Mouse (Mus musculus) CH12.LX (cell line): ENCODE data around the gene Bpgm. TPM values are rescaled to one million over a fixed set of nuclear protein-coding genes. Genes with fewer than 3 reads are reported as not detected.

Experiments used
- DNase-seq: peaks from one replicate; pipeline ENCODE4 v3.0.0-alpha.2; 2013; ENCODE audit errors: extremely low read depth
- H3K27ac ChIP-seq: 2 replicates; pipeline ENCODE4 v1.5.1; 2012; ENCODE audit warnings: low read depth, mild to moderate bottlenecking, control low read depth, moderate library complexity; ENCODE audit not compliant: insufficient read depth
- H3K27me3 ChIP-seq: replicated peaks from 2 replicates; pipeline ENCODE3; 2012; ENCODE audit warnings: inconsistent platforms
- H3K36me3 ChIP-seq, 2 experiments: replicated peaks in 1 of 2; 2 replicates each; pipeline versions ENCODE3 to v1.6.1; 2012; ENCODE audit warnings: inconsistent platforms in 1 of 2, low read length in 1 of 2, mild to moderate bottlenecking in 1 of 2, mixed read lengths in 1 of 2, moderate library complexity in 1 of 2; ENCODE audit not compliant: control insufficient read depth in 1 of 2, insufficient read depth in 1 of 2
- H3K4me1 ChIP-seq, 2 experiments: 2 replicates each; pipeline ENCODE4 v1.6.1; 2012; ENCODE audit warnings: inconsistent platforms in 1 of 2, moderate library complexity in 1 of 2; ENCODE audit not compliant: insufficient read depth in 2 of 2, control insufficient read depth in 1 of 2
- H3K4me2 ChIP-seq: 2 replicates; pipeline ENCODE4 v1.6.1; 2012; ENCODE audit warnings: low read depth, mild to moderate bottlenecking, control low read depth; ENCODE audit not compliant: poor library complexity, insufficient read depth, severe bottlenecking
- H3K4me3 ChIP-seq, 3 experiments: fragments of 150-350 bp in 1 of 3; sonication (generic) in 1 of 3; replicated peaks in 1 of 3; 2 replicates each; pipeline versions ENCODE3 to v1.5.1; 2011 to 2012; ENCODE audit warnings: low read depth in 2 of 3, low read length in 2 of 3, mild to moderate bottlenecking in 2 of 3, moderate library complexity in 2 of 3, control low read depth in 1 of 3, improper control_type of control experiment in 1 of 3, inconsistent platforms in 1 of 3, mixed read lengths in 1 of 3; ENCODE audit not compliant: poor library complexity in 1 of 3
- H3K79me2 ChIP-seq: replicated peaks from 2 replicates; pipeline ENCODE4 v1.6.1; 2012; ENCODE audit warnings: mild to moderate bottlenecking, moderate library complexity; ENCODE audit not compliant: control insufficient read depth, poor library complexity, insufficient read depth, severe bottlenecking; ENCODE audit errors: extremely low read depth
- H3K9ac ChIP-seq: 2 replicates; pipeline ENCODE4 v1.6.1; 2012; ENCODE audit warnings: low read depth, mild to moderate bottlenecking, control low read depth, moderate library complexity; ENCODE audit not compliant: insufficient read depth
- H3K9me3 ChIP-seq: replicated peaks from 2 replicates; pipeline ENCODE3; 2012; ENCODE audit warnings: low read length, inconsistent platforms, mixed read lengths
- BHLHE40 ChIP-seq: IDR thresholded peaks from 2 replicates; pipeline ENCODE4 v1.6.1; 2011; ENCODE audit warnings: mild to moderate bottlenecking, low read depth, low read length, improper control_type of control experiment
- CHD2 ChIP-seq: IDR thresholded peaks from 2 replicates; pipeline ENCODE4 v1.6.1; 2011; ENCODE audit warnings: low read length, improper control_type of control experiment
- CTCF ChIP-seq, 2 experiments: IDR thresholded peaks in 1 of 2; conservative IDR thresholded peaks in 1 of 2; 2 replicates each; pipeline ENCODE4 v1.5.1; 2011 to 2012; ENCODE audit warnings: low read depth in 2 of 2, low read length in 2 of 2, improper control_type of control experiment in 1 of 2, inconsistent platforms in 1 of 2, mild to moderate bottlenecking in 1 of 2, moderate library complexity in 1 of 2
- JUN ChIP-seq: IDR thresholded peaks from 2 replicates; pipeline ENCODE4 v1.6.1; 2011; ENCODE audit warnings: low read depth, mild to moderate bottlenecking, low read length, improper control_type of control experiment, moderate library complexity; ENCODE audit not compliant: insufficient read depth
- KAT2A ChIP-seq: IDR thresholded peaks from 2 replicates; pipeline ENCODE4 v1.6.1; 2012; ENCODE audit warnings: low read length, improper control_type of control experiment, inconsistent platforms; ENCODE audit not compliant: insufficient replicate concordance
- MAX ChIP-seq: IDR thresholded peaks from 2 replicates; pipeline ENCODE4 v1.6.1; 2011; ENCODE audit warnings: low read length, improper control_type of control experiment
- MEF2A ChIP-seq: IDR thresholded peaks from 2 replicates; pipeline ENCODE4 v1.6.1; 2014; ENCODE audit warnings: low read depth, mild to moderate bottlenecking, inconsistent platforms, low read length, improper control_type of control experiment, borderline replicate concordance
- MYC ChIP-seq: IDR thresholded peaks from 2 replicates; pipeline ENCODE4 v1.6.1; 2011; ENCODE audit warnings: low read depth, mild to moderate bottlenecking, improper control_type of control experiment, low read length
- RAD21 ChIP-seq: IDR thresholded peaks from 2 replicates; pipeline ENCODE4 v1.6.1; 2011; ENCODE audit warnings: low read depth, mild to moderate bottlenecking, low read length, improper control_type of control experiment, moderate library complexity
- SMC3 ChIP-seq: IDR thresholded peaks from 2 replicates; pipeline ENCODE4 v1.6.1; 2011; ENCODE audit warnings: low read depth, low read length, improper control_type of control experiment
- TBP ChIP-seq: conservative IDR thresholded peaks from 2 replicates; pipeline ENCODE4 v1.6.1; 2011; ENCODE audit warnings: low read depth, low read length, improper control_type of control experiment
- UBTF ChIP-seq: IDR thresholded peaks from 2 replicates; pipeline ENCODE4 v1.6.1; 2012; ENCODE audit warnings: low read depth, mild to moderate bottlenecking, inconsistent platforms, low read length, improper control_type of control experiment, moderate library complexity
- USF1 ChIP-seq: IDR thresholded peaks from 2 replicates; pipeline ENCODE4 v1.6.1; 2014; ENCODE audit warnings: low read depth, mild to moderate bottlenecking, inconsistent platforms, low read length, improper control_type of control experiment
- ZC3H11A ChIP-seq: IDR thresholded peaks from 2 replicates; pipeline ENCODE4 v1.6.1; 2012; ENCODE audit warnings: low read depth, mild to moderate bottlenecking, inconsistent platforms, low read length, improper control_type of control experiment
- ZKSCAN1 ChIP-seq: IDR thresholded peaks from 2 replicates; pipeline ENCODE4 v1.6.1; 2012; ENCODE audit warnings: low read depth, inconsistent platforms, low read length, improper control_type of control experiment, borderline replicate concordance
- ZMIZ1 ChIP-seq: IDR thresholded peaks from 2 replicates; pipeline ENCODE4 v1.6.1; 2012; ENCODE audit warnings: low read depth, mild to moderate bottlenecking, inconsistent platforms, low read length, improper control_type of control experiment
- ZNF384 ChIP-seq: IDR thresholded peaks from 2 replicates; pipeline ENCODE4 v1.6.1; 2012; ENCODE audit warnings: low read depth, low read length, improper control_type of control experiment, inconsistent platforms
- dilution Hi-C: fragments of 300-500 bp; cut with MboI; formaldehyde crosslinking; loops from 2 replicates; pipeline ENCODE4 v1.14.3; 2020; ENCODE audit warnings: low sequenced_read_pairs; ENCODE audit not compliant: extremely low pct_unique_long_range_greater_than_20kb, extremely low pct_ligation_motif_present
- in situ Hi-C: fragments of 300-500 bp; cut with MboI; formaldehyde crosslinking; loops from 3 replicates; pipeline ENCODE4 v1.14.3; 2019; ENCODE audit warnings: low sequenced_read_pairs, low pct_ligation_motif_present, low pct_unique_long_range_greater_than_20kb, mixed read lengths
- polyA plus RNA-seq: library from polyadenylated mRNA; unstranded; fragments of >175 nt; gene quantifications from 2 replicates; pipeline ENCODE4 v1.2.1, GENCODE M21; 2012; ENCODE audit warnings: low read depth; ENCODE audit not compliant: insufficient read length
- total RNA-seq, 2 experiments: library from RNA; depleted of rRNA; stranded (reverse); fragments of 300-350 nt in 1 of 2; fragments of >200 nt in 1 of 2; gene quantifications; 2 replicates each; pipeline ENCODE4 v1.2.3; 2012 to 2014

Bpgm gene
- total and polyA plus RNA-seq, 3 experiments = 10.8 to 12.7 (median 10.9) TPM

DNA sequence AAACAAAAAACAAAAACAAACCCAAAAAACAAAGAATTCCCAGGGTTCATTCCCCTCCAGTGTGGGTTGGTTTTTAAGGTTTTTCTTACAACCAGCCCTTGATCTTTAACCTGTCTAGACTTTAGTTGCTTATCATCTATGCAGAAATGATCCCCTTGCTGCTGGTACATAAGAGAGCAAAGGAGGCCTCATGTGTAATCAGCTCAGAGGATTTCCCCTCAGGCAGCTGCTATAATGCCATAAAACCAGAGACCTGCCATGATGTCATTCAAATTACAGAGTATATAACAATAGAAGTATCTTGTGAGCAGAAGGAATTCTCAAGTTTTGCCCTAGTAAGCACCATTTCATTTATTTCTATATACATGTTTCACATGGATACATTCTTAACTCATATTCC lies 36.7 kb downstream of the Bpgm start:
- dilution Hi-C loops = no loop called here

GRCm38 (mm10) chr6:34514655-34515054 lies 38.6 kb downstream of the Bpgm start:
- dilution Hi-C loops = no loop called here
- DNase-seq = no peak
- Histone ChIP-seq H3K36me3 (no peaks in the 10 kb centered on the region), H3K79me2 (no peaks in the 10 kb centered on the region), H3K4me2 (no peak overlapping the region), H3K27me3 (no peaks in the 10 kb centered on the region), H3K4me1 (no peaks in the 10 kb centered on the region), H3K4me3 (no peak overlapping the region), H3K9me3 (no peaks in the 10 kb centered on the region), H3K9ac (no peak overlapping the region), H3K27ac (no peak overlapping the region)
- in situ Hi-C loops = loop anchor here (5.0 to 10.0 kb wide), 2 partner anchors 240 to 408 kb away; partner anchors contain the start of gene Stra8
- TF ChIP-seq CHD2 (no peak), MEF2A (no peak), ZNF384 (no peak), JUN (no peak), KAT2A (no peak), CTCF (conservative IDR thresholded peaks at IDR 0.05 in 1 of 2, IDR thresholded peaks at IDR 0.05 in 1 of 2; ENCODE audit: low read depth in 2 of 2, low read length in 2 of 2) (peak in 1 of 2 experiments; percentile 43; a peak in 1 of 4 replicates), SMC3 (peak; percentile 27), RAD21 (peak; percentile 26), MYC (no peak), BHLHE40 (0 out of 2 replicates have a peak, but pooled peaks have one; percentile 9)

More for the DNA sequence above, 36.7 kb downstream of the Bpgm start:
- in situ Hi-C loops = loop anchor here (5.0 to 10.0 kb wide), 2 partner anchors 242 to 410 kb away; partner anchors contain the start of gene Stra8
- Histone ChIP-seq H3K36me3 (no peaks in the 10 kb centered on the region), H3K4me1 (no peaks in the 10 kb centered on the region), H3K27ac (no peak overlapping the region), H3K4me3 (no peak overlapping the region), H3K79me2 (no peaks in the 10 kb centered on the region), H3K9me3 (no peaks in the 10 kb centered on the region), H3K4me2 (no peak overlapping the region), H3K9ac (no peak overlapping the region), H3K27me3 (no peaks in the 10 kb centered on the region)
- no peak for DNase-seq
- no peak for TF ChIP-seq MAX
- TF ChIP-seq MEF2A = no peak
- TF ChIP-seq USF1 = no peak
- no peak for TF ChIP-seq ZKSCAN1
- no peak for TF ChIP-seq UBTF
- no peak for TF ChIP-seq ZC3H11A
- no peak for TF ChIP-seq ZMIZ1
- TF ChIP-seq TBP = no peak
